Mouse (Mus musculus) neutrophil, adult 5-6 weeks (primary cell): Measurements from ENCODE around the gene Gm20721. TPM values are rescaled to one million over a fixed set of nuclear protein-coding genes. Genes with fewer than 3 reads are reported as not detected.

Source experiments
- ATAC-seq: fragments of 151-379, 151-347 bp; 2 replicates; pipeline ENCODE4 v1.8.0; 2017; ENCODE audit warnings: mild to moderate bottlenecking, moderate TSS enrichment; ENCODE audit not compliant: insufficient number of reproducible peaks, poor library complexity, low FRiP score, severe bottlenecking; ENCODE audit errors: extremely low read depth
- total RNA-seq: library from RNA; stranded (forward); fragments of 200-1000 nt; gene quantifications from 2 replicates; pipeline ENCODE4 v1.2.3, GENCODE M21; 2017

Gene Gm20721
- total RNA-seq, 1 experiment from 2014 or later = 7.9 TPM

DNA sequence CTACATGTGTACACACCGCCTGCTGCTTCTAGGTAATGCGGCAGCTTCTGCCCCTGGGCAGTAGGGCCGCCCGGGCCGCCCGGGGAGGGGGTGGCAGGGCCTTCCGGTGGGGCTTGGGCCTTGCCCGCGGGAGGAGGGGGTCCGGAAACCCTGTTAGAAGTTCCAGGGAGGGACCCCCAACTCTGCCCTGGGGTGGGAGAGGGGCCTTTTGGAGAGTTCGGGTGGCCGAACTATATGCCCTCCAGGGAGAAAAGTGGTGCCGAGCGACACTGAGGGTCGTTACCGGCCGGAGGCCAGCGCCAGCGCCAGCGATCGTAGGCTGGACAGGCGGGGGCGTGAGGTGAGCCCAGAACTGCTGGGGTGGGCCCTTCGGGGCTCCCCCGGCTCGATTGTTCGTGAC is 46.3 kb downstream of the Gm20721 start:
- ATAC-seq = no peak

DNA sequence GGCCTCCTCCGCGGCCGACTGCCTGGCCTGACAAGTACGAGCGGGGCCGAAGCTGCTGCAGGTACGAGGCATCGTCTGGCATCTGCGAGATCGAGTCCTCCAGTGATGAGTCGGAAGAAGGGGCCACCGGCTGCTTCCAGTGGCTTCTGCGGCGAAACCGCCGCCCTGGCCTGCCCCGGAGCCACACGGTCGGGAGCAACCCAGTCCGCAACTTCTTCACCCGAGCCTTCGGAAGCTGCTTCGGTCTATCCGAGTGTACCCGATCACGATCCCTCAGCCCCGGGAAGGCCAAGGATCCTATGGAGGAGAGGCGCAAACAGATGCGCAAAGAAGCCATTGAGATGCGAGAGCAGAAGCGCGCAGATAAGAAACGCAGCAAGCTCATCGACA is 46.7 kb downstream of the Gm20721 start:
- ATAC-seq = no peak

DNA sequence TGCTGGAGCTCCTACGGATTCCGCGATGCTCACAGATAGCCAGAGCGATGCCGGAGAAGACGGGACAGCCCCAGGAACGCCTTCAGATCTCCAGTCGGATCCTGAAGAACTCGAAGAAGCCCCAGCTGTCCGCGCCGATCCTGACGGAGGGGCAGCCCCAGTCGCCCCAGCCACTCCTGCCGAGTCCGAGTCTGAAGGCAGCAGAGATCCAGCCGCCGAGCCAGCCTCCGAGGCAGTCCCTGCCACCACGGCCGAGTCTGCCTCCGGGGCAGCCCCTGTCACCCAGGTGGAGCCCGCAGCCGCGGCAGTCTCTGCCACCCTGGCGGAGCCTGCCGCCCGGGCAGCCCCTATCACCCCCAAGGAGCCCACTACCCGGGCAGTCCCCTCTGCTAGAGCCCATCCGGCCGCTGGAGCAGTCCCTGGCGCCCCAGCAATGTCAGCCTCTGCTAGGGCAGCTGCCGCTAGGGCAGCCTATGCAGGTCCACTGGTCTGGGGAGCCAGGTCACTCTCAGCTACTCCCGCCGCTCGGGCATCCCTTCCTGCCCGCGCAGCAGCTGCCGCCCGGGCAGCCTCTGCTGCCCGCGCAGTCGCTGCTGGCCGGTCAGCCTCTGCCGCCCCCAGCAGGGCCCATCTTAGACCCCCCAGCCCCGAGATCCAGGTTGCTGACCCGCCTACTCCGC is 47.3 kb downstream of the Gm20721 start:
- no peak for ATAC-seq

DNA sequence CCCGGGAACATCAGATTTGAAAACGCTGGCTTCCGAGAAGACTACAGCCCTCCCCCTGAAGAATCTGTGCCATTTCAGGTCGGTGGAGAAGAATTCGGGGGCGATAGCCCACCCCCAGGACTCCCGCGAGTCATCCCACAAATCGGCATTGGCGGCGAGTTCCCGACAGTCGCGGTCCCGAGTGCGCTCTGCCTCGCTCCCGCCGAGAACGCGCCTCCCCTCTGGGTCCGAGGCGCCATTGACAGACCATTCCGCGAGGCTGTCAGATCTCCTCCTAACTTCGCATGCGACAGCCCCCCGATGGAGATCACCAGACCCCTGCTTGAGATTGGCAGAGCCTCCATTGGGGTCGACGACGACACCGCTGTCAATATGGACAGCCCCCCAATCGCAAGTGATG is 48.0 kb downstream of the Gm20721 start:
- ATAC-seq = no peak

DNA sequence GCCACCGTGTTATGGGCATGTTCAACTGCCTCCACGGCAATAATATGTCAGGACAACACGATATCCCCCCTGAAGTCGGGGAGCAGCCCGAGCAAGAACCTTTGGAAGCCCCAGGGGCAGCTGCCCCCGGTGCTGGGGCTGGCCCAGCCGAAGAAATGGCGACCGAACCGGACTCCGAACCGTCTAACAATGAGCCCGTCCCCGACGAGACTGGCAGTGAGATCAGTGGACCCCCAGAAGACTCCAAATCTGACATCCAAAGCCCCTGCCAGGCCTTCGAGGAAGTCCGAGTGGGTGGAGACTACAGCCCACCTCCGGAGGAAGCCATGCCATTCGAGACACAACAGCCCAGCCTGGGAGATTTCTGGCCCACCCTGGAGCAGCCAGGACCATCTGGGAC is 48.7 kb downstream of the Gm20721 start:
- ATAC-seq = no peak

DNA sequence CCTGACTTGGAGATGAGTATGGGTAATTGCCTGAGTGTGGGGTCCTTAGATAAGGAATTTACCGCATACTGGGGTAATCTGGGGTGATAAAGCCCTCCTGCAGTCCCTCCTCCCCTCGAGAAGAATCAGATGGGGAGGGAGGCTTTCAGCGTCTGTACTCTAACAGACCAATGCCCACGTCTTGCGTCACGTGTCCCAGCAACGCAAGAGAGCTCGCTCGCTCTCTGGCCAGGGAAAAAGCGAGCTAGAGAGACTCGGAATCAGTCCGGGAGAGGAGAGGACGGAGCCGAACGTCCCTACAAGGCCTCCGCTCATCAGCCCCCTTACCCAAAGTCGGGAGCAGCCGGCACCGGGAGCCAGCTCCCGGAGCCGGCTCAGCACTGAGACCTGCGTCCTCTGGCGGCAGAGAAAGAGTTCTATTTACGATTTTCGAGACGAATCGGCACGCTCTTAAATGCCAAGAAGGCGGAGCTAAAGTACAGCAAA is 49.4 kb downstream of the Gm20721 start:
- no peak for ATAC-seq

DNA sequence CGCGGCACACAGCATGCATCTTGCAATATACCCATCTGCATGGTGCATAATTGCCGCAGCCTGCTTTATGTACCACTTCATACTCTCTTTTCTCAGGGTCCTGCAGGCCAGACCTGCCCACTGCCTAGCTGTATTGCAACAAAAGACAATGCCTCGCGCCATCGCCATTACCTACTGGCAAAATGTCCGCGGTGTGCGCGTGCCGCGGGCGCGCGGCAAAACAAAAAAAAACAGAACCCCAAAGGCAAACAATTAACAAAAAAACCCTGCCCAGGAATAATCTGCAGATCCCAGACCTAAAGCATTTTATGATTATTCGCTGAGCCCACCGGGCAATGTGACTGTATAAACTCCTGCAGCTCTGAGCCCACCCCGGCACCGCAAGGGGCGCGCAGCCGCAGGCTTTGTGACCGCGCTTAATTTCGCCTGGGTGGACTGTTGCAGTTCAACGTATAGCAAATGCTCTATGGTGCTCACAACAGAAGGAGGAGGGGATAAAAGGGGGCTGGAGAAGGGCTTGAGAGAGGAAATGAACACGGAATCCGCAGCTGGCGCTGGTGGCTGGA is 50.5 kb downstream of the Gm20721 start:
- ATAC-seq = no peak

DNA sequence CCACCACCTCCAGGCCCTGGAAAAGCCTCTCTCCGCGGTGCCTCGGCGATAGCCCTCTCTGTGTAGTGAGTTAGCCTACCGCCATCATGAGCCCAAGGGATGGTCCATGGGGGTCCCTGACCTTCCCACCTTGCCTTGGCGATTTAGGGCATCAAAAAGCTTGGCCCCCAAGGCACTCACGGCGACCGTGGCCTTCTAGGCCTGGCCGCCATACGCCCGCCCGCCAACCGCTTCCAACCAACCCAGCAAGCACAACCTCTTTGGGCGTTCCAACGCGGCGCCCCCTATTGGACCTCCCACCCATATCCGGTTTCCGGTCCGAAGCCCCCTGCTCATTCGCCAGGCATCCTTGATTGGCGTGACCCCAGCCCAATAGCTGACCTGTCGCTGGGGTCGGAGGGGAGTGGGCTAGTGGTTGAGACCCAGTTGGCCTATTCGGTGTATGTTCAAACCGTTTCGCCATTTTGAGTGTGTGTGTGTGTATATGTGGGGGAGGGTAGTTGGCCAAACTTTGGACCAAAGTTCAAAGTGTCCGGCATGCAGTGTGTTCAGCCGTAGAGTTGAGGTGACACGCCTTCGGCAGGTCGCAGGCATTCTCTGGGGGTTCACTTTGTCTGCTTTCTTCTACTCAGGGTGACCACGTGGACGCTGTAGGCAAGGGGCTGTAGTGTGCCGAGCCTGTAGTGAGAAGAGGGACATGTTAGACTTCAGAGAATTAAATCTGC is 51.2 kb downstream of the Gm20721 start:
- no peak for ATAC-seq

DNA sequence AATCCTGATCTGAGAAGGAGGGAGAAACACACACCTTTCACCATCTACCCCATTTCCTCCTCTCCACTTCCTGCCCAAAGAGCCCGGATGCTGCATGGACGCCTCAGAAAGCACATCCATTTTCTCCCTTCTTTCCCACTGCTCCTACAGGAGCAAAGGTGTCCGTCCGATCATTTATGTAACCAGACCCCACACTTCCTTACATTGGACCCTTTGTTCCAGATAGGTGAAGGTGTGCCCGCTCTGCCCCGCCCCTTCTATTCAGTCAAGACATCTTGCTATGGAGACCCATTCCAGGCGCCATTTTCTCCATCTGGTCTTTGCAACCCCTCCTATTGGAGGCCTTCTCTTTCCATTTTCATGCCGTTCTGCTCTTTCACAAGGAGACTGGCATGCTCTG is 52.1 kb downstream of the Gm20721 start:
- ATAC-seq = no peak

DNA sequence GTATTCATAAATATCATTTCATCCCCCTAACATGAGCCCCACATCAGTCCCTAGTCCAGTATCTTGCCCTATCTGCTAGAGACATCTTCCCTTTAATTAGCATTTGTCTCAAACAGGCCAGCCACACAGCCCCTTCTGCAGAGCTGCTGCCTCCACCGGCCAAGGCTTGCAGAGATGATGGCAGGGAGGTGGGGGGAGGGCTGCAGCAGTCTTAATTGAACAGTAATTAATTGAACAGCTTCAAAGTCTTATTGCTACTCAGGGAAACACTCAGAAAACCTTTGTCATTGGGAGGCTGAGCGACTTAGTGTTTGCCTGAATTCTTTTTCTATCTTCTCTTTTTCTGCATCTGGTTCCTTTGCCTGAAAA is 54.9 kb downstream of the Gm20721 start:
- no peak for ATAC-seq

DNA sequence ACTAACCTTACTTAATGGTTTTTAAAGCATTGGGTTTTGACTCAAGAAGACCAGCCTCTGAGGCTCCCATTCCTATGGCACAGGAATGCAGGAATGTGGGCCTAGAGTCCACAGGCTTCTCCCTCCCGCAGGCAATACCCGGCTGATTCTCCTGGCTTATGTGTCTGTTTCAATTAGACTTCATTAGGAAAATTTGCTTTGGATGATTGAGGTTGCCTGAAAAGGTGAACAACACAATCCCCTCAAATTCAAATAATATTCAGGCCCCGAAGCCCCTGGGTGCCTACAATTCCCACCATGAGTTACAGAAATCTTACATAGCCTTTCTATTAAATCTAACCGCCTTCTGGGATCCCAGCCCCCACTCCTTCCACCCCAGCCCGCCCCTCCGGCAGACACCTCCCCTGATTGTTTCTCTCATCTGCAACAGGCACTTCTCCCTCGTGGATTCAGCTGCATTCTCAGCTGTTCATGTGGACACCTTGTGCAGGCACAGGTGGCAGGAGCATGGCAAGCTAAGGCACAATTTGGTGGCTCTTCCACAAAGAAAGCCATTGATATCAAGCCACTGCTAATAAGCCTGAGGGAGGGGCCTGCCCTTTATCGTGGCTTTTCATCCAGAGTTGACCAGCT is 55.4 kb downstream of the Gm20721 start:
- ATAC-seq = no peak

DNA sequence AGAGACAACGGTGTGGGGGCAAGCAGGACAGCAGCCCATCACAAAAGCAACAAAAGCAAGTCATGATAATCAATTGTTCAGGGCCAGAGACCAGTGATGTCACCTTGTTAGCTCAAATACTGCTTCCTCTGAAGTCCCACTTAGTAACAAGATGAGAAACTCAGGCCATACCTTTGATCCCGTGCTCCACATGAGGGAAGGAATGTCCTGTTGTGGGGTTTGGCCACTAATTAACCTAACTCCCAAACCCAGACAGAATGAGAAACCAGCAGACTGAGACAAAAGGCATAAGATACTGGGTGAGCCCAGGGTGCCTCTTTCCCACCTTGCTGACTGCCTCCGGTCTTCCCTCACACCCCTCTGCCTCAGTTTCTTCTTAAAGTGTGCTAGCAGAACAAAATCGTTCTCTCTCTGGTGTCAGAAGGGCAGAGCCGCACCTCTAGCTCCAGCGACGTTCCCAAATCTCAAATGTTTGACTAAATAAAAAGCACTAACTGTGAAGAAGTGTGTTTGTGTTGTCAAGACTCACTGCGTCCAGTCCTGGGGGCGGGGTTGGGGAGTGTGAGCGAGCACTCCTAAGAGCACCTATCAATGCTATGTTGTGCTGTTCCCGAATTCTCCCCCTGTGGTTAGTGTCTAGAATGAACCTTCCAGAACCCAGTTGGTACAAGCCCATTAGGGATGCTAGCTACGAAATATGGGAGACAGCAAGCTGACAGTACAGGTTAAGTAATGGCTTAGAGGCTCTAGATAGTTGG is 57.7 kb downstream of the Gm20721 start:
- no peak for ATAC-seq

DNA sequence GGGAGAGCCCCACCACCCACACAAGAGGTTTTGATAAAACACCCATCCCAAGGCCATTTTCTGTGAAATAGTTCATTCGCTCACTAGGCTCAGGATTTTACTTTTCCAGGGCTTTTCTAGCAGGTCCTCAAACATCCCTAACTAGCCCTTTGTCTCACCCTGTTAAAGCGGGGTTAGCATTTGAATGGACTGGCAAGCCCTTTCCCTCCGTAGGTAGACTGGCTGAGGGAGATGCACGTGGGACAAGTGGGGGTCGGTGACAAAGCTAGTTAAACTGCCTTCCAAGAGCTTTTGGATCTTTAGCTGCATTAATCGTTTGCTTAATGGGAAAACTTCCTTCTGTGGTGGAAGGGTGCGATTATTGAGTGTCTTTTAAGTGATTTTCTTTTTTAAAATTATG is 58.6 kb downstream of the Gm20721 start:
- no peak for ATAC-seq

DNA sequence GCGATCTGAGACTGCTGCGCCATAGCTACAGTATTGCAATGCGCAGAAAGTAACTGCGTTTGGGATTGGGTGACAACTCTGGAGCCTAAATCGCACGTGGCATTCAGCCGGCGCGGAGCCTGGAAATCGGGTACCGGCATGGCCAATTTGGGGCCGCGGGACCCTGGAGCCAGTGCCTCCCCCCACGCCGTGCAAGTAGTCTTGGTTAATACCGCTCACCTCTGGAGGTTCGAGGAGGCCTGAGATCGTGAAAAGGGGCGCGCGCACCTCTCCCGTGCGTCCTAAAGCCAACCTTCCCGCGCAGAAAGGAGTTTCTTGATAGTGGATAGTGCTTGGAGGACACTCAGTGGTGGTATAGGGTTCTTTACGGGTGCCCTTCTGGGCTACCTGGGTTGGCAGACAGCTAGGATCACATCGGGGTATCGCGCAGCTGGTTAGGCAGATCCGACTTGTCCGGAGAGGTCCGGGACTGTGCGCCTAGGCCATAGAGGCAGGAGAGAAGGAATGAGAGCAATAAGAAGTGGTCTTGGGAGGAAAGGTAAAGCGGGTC is 60.5 kb downstream of the Gm20721 start:
- ATAC-seq = no peak

DNA sequence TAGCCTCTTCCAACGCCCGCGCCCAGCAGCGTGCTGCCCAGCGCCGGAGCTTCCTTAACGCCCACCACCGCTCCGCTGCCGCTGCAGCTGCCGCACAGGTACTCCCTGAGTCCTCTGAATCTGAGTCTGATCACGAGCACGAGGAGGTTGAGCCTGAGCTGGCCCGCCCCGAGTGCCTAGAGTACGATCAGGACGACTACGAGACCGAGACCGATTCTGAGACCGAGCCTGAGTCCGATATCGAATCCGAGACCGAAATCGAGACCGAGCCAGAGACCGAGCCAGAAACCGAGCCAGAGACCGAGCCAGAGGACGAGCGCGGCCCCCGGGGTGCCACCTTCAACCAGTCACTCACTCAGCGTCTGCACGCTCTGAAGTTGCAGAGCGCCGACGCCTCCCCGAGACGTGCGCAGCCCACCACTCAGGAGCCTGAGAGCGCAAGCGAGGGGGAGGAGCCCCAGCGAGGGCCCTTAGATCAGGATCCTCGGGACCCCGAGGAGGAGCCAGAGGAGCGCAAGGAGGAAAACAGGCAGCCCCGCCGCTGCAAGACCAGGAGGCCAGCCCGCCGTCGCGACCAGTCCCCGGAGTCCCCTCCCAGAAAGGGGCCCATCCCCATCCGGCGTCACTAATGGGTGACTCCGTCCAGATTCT is 61.6 kb downstream of the Gm20721 start:
- ATAC-seq = no peak

DNA sequence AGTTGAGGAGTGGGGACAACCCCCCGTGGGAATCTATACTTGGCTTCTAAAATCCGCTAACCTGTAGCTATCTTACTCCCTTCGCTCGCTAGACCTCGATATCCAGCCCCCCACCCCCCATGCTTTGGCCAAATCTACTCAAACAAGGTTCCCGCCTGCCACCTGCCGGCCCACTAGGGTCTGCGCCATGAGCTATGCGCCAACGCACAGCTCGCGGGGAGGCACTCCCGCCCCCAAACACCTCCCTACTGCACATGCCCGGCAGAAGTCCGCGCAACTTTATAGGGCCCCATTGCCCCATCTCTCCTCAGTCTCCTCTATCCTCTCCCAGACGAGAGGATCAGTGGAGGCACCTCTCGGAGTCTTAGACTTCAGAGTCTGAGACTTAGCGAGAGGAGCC is 62.5 kb downstream of the Gm20721 start, which contains the start of gene Gnas:
Gene Gnas, plus strand, starts transcription at position 310 of the 400 bp plus-strand sequence.
- ATAC-seq = no peak

DNA sequence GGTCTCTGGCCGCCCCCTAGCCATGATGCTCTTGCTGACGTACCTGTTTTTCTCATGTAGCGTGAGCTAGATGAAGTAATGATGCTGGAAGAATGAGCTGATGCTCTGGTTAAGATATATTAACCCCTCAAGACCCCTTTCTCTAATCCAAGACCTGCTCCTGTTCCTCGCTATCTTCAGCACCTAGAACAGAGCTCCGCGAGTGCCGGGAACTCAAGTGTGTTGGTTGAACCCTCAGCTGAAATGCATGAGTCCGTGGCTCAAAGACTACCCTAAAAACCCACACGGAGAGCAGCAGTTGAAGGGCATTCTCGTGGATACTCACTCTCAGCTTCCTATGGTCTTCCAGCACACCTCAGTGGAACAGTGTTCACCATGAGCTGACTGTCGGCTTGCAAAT is 63.2 kb downstream of the Gm20721 start:
- no peak for ATAC-seq
